Mouse (Mus musculus) common myeloid progenitor, adult 5-6 weeks (primary cell): ENCODE measurements around the gene Sema6b. TPM values are rescaled to one million over a fixed set of nuclear protein-coding genes. Genes with fewer than 3 reads are reported as not detected.

ENCODE experiments used
- ATAC-seq: replicated peaks from 2 replicates; pipeline ENCODE4 v1.8.0; 2016; ENCODE audit warnings: low read depth, mild to moderate bottlenecking, moderate TSS enrichment, inconsistent platforms; ENCODE audit not compliant: poor library complexity, severe bottlenecking
- total RNA-seq: library from RNA; stranded (forward); fragments of 200-1000, 187-1606 nt; gene quantifications from 2 replicates; pipeline ENCODE4 v1.2.3, GENCODE M21; 2017

Gene Sema6b
- 2.8 TPM in 2 replicates for total RNA-seq

GRCm38 (mm10) chr17:56139858-56140595, at the start of gene Sema6b:
Gene Sema6b (minus strand): TSS chr17:56140343.
- peak; percentile 52 for ATAC-seq

- no peak for ATAC-seq
Observed at GRCm38 (mm10) chr17:56185281-56186141, 45.4 kb upstream of the Sema6b start.

GRCm38 (mm10) chr17:56183658-56184103, 43.5 kb upstream of the Sema6b start, which contains the start of gene Mydgf:
Gene Mydgf (minus strand): TSS chr17:56183920.
- peak; percentile 95 for ATAC-seq

GRCm38 (mm10) chr17:56182975-56183657, 43.0 kb upstream of the Sema6b start:
- ATAC-seq: peak; percentile 28

- no peak for ATAC-seq
Observed at GRCm38 (mm10) chr17:56175416-56175815, 35.3 kb upstream of the Sema6b start.

GRCm38 (mm10) chr17:56173401-56174046, 33.4 kb upstream of the Sema6b start:
- ATAC-seq: no peak

- ATAC-seq: no peak
Observed at GRCm38 (mm10) chr17:56171881-56172280, 31.7 kb upstream of the Sema6b start.

GRCm38 (mm10) chr17:56171456-56171855, 31.3 kb upstream of the Sema6b start:
- no peak for ATAC-seq

- no peak for ATAC-seq
Observed at GRCm38 (mm10) chr17:56170636-56171035, 30.5 kb upstream of the Sema6b start.

- no peak for ATAC-seq
Observed at GRCm38 (mm10) chr17:56169830-56170229, 29.7 kb upstream of the Sema6b start.

GRCm38 (mm10) chr17:56165671-56166070, 25.5 kb upstream of the Sema6b start:
- ATAC-seq: no peak

- no peak for ATAC-seq
Observed at GRCm38 (mm10) chr17:56164510-56164909, 24.4 kb upstream of the Sema6b start.

GRCm38 (mm10) chr17:56163523-56164102, 23.5 kb upstream of the Sema6b start:
- ATAC-seq: no peak

GRCm38 (mm10) chr17:56162231-56162774, 22.2 kb upstream of the Sema6b start, which contains the start of gene Tnfaip8l1:
Gene Tnfaip8l1 (plus strand): TSS chr17:56162477.
- peak; percentile 98 for ATAC-seq

GRCm38 (mm10) chr17:56159729-56160128, 19.6 kb upstream of the Sema6b start:
- ATAC-seq: peak; percentile 38

GRCm38 (mm10) chr17:56153643-56154042, 13.5 kb upstream of the Sema6b start:
- ATAC-seq: peak; percentile 74

GRCm38 (mm10) chr17:56149897-56150296, 9.8 kb upstream of the Sema6b start:
- no peak for ATAC-seq

GRCm38 (mm10) chr17:56148790-56149618, 8.9 kb upstream of the Sema6b start:
- 0 out of 2 replicates have a peak, but pooled peaks have one; percentile 8 for ATAC-seq
